In genomic region chr7:24891241-24892124, GRCm38 (mm10) we compare ENCODE assay signal across 23 mouse cellular contexts. TPM values are rescaled to one million over a fixed set of nuclear protein-coding genes. Genes with fewer than 3 reads are reported as not detected.
DNase-seq lines count a peak whose midpoint lies in the region; ATAC-seq and TF ChIP-seq lines count a peak whose summit lies in the region.
"Had no signal": no experiment of that assay in that cellular context is flagged by ENCODE, and none has a peak within 500 bp of the region (broad histone marks: within the 10 kb centered on the region; RNA-seq: fewer than 3 reads in every experiment).

No protein-coding gene starts in this region.

- H3K4me2 ChIP-seq in forebrain, embryonic 14.5 days (ENCODE audit: low read length), result no peak overlapping the region
- H3K4me2 ChIP-seq in forebrain, embryonic 16.5 days (ENCODE audit: low read length), result no peak overlapping the region
- H3K4me2 ChIP-seq in midbrain, embryonic 11.5 days, result no peak overlapping the region
- no peak overlapping the region for H3K4me2 ChIP-seq in midbrain, postnatal 0 days (ENCODE audit: low read depth, low read length, poor library complexity, severe bottlenecking)
- H3K4me2 ChIP-seq: hindbrain, embryonic 13.5 days; intestine, embryonic 15.5 days; limb, embryonic 13.5 days had no signal

- TF ChIP-seq CTCF in midbrain, postnatal 0 days (IDR thresholded peaks at IDR 0.05), result no peak
- TF ChIP-seq CTCF in bone marrow, adult 2 months (IDR thresholded peaks at IDR 0.05; ENCODE audit: control insufficient read depth, insufficient read depth, low read length), result no peak

- H3K27me3 ChIP-seq in forebrain, embryonic 14.5 days (replicated peaks; ENCODE audit: control insufficient read depth, insufficient read depth, low read length), result no peaks in the 10 kb centered on the region
- H3K27me3 ChIP-seq in forebrain, embryonic 16.5 days (replicated peaks; ENCODE audit: control insufficient read depth, insufficient read depth, low read length), result no peaks in the 10 kb centered on the region
- H3K27me3 ChIP-seq in midbrain, embryonic 11.5 days (ENCODE audit: control insufficient read depth, insufficient read depth, low read length), result no peaks in the 10 kb centered on the region
- no peaks in the 10 kb centered on the region for H3K27me3 ChIP-seq in midbrain, postnatal 0 days (ENCODE audit: insufficient read depth, low read length)
- H3K27me3 ChIP-seq: hindbrain, embryonic 13.5 days; intestine, embryonic 15.5 days; limb, embryonic 13.5 days; megakaryocyte, embryonic 14.5 days had no signal

- peaks cover 54% of the 10 kb centered on the region for H3K36me3 ChIP-seq in forebrain, embryonic 14.5 days (ENCODE audit: control insufficient read depth, insufficient read depth, low read length)
- peaks cover 10% of the 10 kb centered on the region; the same call in 1 of the 2 replicates for H3K36me3 ChIP-seq in forebrain, embryonic 16.5 days (ENCODE audit: control insufficient read depth, insufficient read depth)
- H3K36me3 ChIP-seq in midbrain, embryonic 11.5 days (ENCODE audit: control insufficient read depth, insufficient read depth, low read length), result peaks cover 21% of the 10 kb centered on the region
- peaks cover 34% of the 10 kb centered on the region for H3K36me3 ChIP-seq in midbrain, postnatal 0 days (ENCODE audit: insufficient read depth, low read length)

- no peak for DNase-seq in forebrain, embryonic 14.5 days (ENCODE audit: low spot score)
- DNase-seq in midbrain, embryonic 11.5 days (ENCODE audit: low spot score, missing footprints), result peak; percentile 88
- DNase-seq in midbrain, postnatal 0 days (ENCODE audit: low spot score), result no peak
- no peak for DNase-seq in right cerebral cortex, postnatal 25 days
- no peak for DNase-seq in gastrocnemius, postnatal 10 days
- DNase-seq: B cell, adult 2 months; thymus, postnatal 14 days had no signal

- TF ChIP-seq POLR2A in bone marrow, adult 2 months (IDR thresholded peaks at IDR 0.05; ENCODE audit: borderline replicate concordance, control insufficient read depth, low read depth, low read length), result no peak

- no peak overlapping the region for H3K4me3 ChIP-seq in forebrain, embryonic 14.5 days (ENCODE audit: low read depth, low read length)
- H3K4me3 ChIP-seq in forebrain, embryonic 16.5 days (replicated peaks; ENCODE audit: low read length), result no peak overlapping the region
- no peak overlapping the region for H3K4me3 ChIP-seq in midbrain, embryonic 11.5 days (ENCODE audit: low read depth, low read length)
- no peak overlapping the region for H3K4me3 ChIP-seq in midbrain, postnatal 0 days (ENCODE audit: low read depth, low read length)
- H3K4me3 ChIP-seq in bone marrow, adult 2 months (replicated peaks; ENCODE audit: control insufficient read depth, low read depth, low read length), result no peak overlapping the region
- H3K4me3 ChIP-seq: hindbrain, embryonic 13.5 days; intestine, embryonic 15.5 days; limb, embryonic 13.5 days; megakaryocyte, embryonic 14.5 days had no signal

- no peak overlapping the region for H3K27ac ChIP-seq in forebrain, embryonic 14.5 days (ENCODE audit: low read depth, low read length)
- H3K27ac ChIP-seq in forebrain, embryonic 16.5 days (ENCODE audit: low read length), result no peak overlapping the region
- no peak overlapping the region for H3K27ac ChIP-seq in midbrain, embryonic 11.5 days (ENCODE audit: low read depth, low read length)
- H3K27ac ChIP-seq in midbrain, postnatal 0 days (ENCODE audit: low read depth, low read length), result no peak overlapping the region
- peak overlapping the region; percentile 42; the same call in 1 of the 2 replicates for H3K27ac ChIP-seq in bone marrow, adult 2 months (ENCODE audit: control insufficient read depth, insufficient read depth, low read depth, low read length, poor library complexity)
- H3K27ac ChIP-seq: hindbrain, embryonic 13.5 days; intestine, embryonic 15.5 days; limb, embryonic 13.5 days had no signal

- no peaks in the 10 kb centered on the region; the same call in 1 of the 2 replicates for H3K4me1 ChIP-seq in forebrain, embryonic 14.5 days (ENCODE audit: control insufficient read depth, insufficient read depth, low read length)
- H3K4me1 ChIP-seq in forebrain, embryonic 16.5 days (replicated peaks; ENCODE audit: control insufficient read depth, insufficient read depth, low read length), result peaks cover 8% of the 10 kb centered on the region
- H3K4me1 ChIP-seq in midbrain, embryonic 11.5 days (ENCODE audit: control insufficient read depth, insufficient read depth, low read length), result peaks cover 7% of the 10 kb centered on the region
- H3K4me1 ChIP-seq in midbrain, postnatal 0 days (ENCODE audit: insufficient read depth, low read length), result no peaks in the 10 kb centered on the region
- H3K4me1 ChIP-seq in bone marrow, adult 2 months (ENCODE audit: control insufficient read depth, insufficient read depth, low read length), result peaks cover 1% of the 10 kb centered on the region; the same call in 1 of the 2 replicates

- H3K9me3 ChIP-seq in forebrain, embryonic 14.5 days (replicated peaks; ENCODE audit: control insufficient read depth, low read length), result no peaks in the 10 kb centered on the region
- no peaks in the 10 kb centered on the region for H3K9me3 ChIP-seq in forebrain, embryonic 16.5 days (ENCODE audit: control insufficient read depth, low read length)
- H3K9me3 ChIP-seq in midbrain, embryonic 11.5 days (ENCODE audit: control insufficient read depth, low read length), result no peaks in the 10 kb centered on the region
- no peaks in the 10 kb centered on the region for H3K9me3 ChIP-seq in midbrain, postnatal 0 days (ENCODE audit: low read length)
- H3K9me3 ChIP-seq: hindbrain, embryonic 13.5 days; intestine, embryonic 15.5 days; limb, embryonic 13.5 days; megakaryocyte, embryonic 14.5 days had no signal

- 76% methylated on average over 3 of the region's 3 CpGs for WGBS in forebrain, embryonic 14.5 days
- WGBS in forebrain, embryonic 16.5 days, result 72% methylated on average over 3 of the region's 3 CpGs
- 78% methylated on average over 3 of the region's 3 CpGs for WGBS in midbrain, embryonic 11.5 days
- 74% methylated on average over 3 of the region's 3 CpGs for whole genome bisulfite sequencing in midbrain, postnatal 0 days
- WGBS in bone marrow, adult 2 months, result 78% methylated on average over 3 of the region's 3 CpGs

- 0 out of 2 replicates have a peak overlapping the region, but pooled peaks have one; percentile 32 for H3K9ac ChIP-seq in forebrain, embryonic 14.5 days (ENCODE audit: low read length)
- H3K9ac ChIP-seq in forebrain, embryonic 16.5 days (replicated peaks; ENCODE audit: low read depth, low read length), result no peak overlapping the region
- peak overlapping the region; percentile 12; the same call in 1 of the 2 replicates for H3K9ac ChIP-seq in midbrain, embryonic 11.5 days (ENCODE audit: low read length)
- no peak overlapping the region for H3K9ac ChIP-seq in midbrain, postnatal 0 days (replicated peaks; ENCODE audit: low read length, poor library complexity, severe bottlenecking)
- H3K9ac ChIP-seq: hindbrain, embryonic 13.5 days; intestine, embryonic 15.5 days; limb, embryonic 13.5 days had no signal

- ATAC-seq in forebrain, embryonic 14.5 days, result no peak
- ATAC-seq in forebrain, embryonic 16.5 days, result no peak
- ATAC-seq in midbrain, embryonic 11.5 days (ENCODE audit: low FRiP score), result no peak
- no peak for ATAC-seq in midbrain, postnatal 0 days (ENCODE audit: low FRiP score)
- ATAC-seq in erythroblast, adult 5-6 weeks (replicated peaks; ENCODE audit: low FRiP score, poor library complexity, severe bottlenecking), result no peak

RNA-seq across cellular contexts. Expression of gene Cd79a, which starts 5.7 kb away (rescaled TPM):
- polyA plus RNA-seq in forebrain, embryonic 14.5 days (2014; fragmentation: Nextera tagmentation; extraction: Ambion mirVana), result not detected in 2 replicates
- polyA plus RNA-seq in forebrain, embryonic 16.5 days (2015; fragmentation: Nextera tagmentation; extraction: Ambion mirVana), result 0.16 and 0.19 TPM in 2 replicates
- 0.12 and 0.14 TPM in 2 replicates for polyA plus RNA-seq in midbrain, embryonic 11.5 days (2014; fragmentation: Nextera tagmentation; extraction: Ambion mirVana)
- 0.27 and 0.42 TPM in 2 replicates for total RNA-seq in midbrain, postnatal 0 days (2014; rRNA removed)
- 0.82 and 0.85 TPM in 2 replicates for polyA plus RNA-seq in midbrain, postnatal 0 days (2015; fragmentation: Nextera tagmentation; extraction: Ambion mirVana)
- polyA plus RNA-seq in bone marrow, adult 2 months (2011; ENCODE audit: insufficient read depth, insufficient read length, low replicate concordance, missing spikeins), result 82.1 and 126 TPM in 2 replicates
- total RNA-seq in gastrocnemius, postnatal 10 days (2021), result 1 to 10 TPM in 1 of 2 experiments, under 1 TPM in 1; 0.21 to 1.6 TPM
- total RNA-seq in erythroblast, adult 5-6 weeks (2015; ENCODE audit: low replicate concordance), result 0.84 and 0.96 TPM in 2 replicates
- total RNA-seq in erythroblast, adult 5-6 weeks (2017; ENCODE audit: low replicate concordance), result 0.43 TPM in 1 of 2 replicates, not detected in the other
- total RNA-seq: granulocyte monocyte progenitor cell, adult 5-6 weeks had no signal

RNA-seq across cellular contexts. Expression of gene Rps19, which starts 7.3 kb away (rescaled TPM):
- 1,541 and 2,138 TPM in 2 replicates for polyA plus RNA-seq in forebrain, embryonic 14.5 days (2014; fragmentation: Nextera tagmentation; extraction: Ambion mirVana)
- 1,290 and 1,309 TPM in 2 replicates for polyA plus RNA-seq in forebrain, embryonic 16.5 days (2015; fragmentation: Nextera tagmentation; extraction: Ambion mirVana)
- 1,753 and 1,929 TPM in 2 replicates for polyA plus RNA-seq in midbrain, embryonic 11.5 days (2014; fragmentation: Nextera tagmentation; extraction: Ambion mirVana)
- total RNA-seq in midbrain, postnatal 0 days (2014; rRNA removed), result 364 and 448 TPM in 2 replicates
- polyA plus RNA-seq in midbrain, postnatal 0 days (2015; fragmentation: Nextera tagmentation; extraction: Ambion mirVana), result 1,202 and 1,286 TPM in 2 replicates
- 866 and 1,228 TPM in 2 replicates for polyA plus RNA-seq in bone marrow, adult 2 months (2011; ENCODE audit: insufficient read depth, insufficient read length, low replicate concordance, missing spikeins)
- 100 to 1,000 TPM; 680 to 704 TPM for total RNA-seq in gastrocnemius, postnatal 10 days (2021)
- 474 and 634 TPM in 2 replicates for total RNA-seq in erythroblast, adult 5-6 weeks (2015; ENCODE audit: low replicate concordance)
- total RNA-seq in erythroblast, adult 5-6 weeks (2017; ENCODE audit: low replicate concordance), result 204 and 237 TPM in 2 replicates

RNA-seq across cellular contexts. Expression of gene Arhgef1, which starts 11.2 kb away (rescaled TPM):
- 26.9 and 41.3 TPM in 2 replicates for polyA plus RNA-seq in forebrain, embryonic 14.5 days (2014; fragmentation: Nextera tagmentation; extraction: Ambion mirVana)
- polyA plus RNA-seq in forebrain, embryonic 16.5 days (2015; fragmentation: Nextera tagmentation; extraction: Ambion mirVana), result 61.7 and 73.7 TPM in 2 replicates
- 37.7 and 38.1 TPM in 2 replicates for polyA plus RNA-seq in midbrain, embryonic 11.5 days (2014; fragmentation: Nextera tagmentation; extraction: Ambion mirVana)
- total RNA-seq in midbrain, postnatal 0 days (2014; rRNA removed), result 19.1 and 27.5 TPM in 2 replicates
- polyA plus RNA-seq in midbrain, postnatal 0 days (2015; fragmentation: Nextera tagmentation; extraction: Ambion mirVana), result 29.0 and 33.0 TPM in 2 replicates
- 178 and 354 TPM in 2 replicates for polyA plus RNA-seq in bone marrow, adult 2 months (2011; ENCODE audit: insufficient read depth, insufficient read length, low replicate concordance, missing spikeins)
- total RNA-seq in gastrocnemius, postnatal 10 days (2021), result 10 to 100 TPM; 40.7 to 64.0 TPM
- total RNA-seq in erythroblast, adult 5-6 weeks (2015; ENCODE audit: low replicate concordance), result 39.7 and 42.3 TPM in 2 replicates
- total RNA-seq in erythroblast, adult 5-6 weeks (2017; ENCODE audit: low replicate concordance), result 25.0 and 31.2 TPM in 2 replicates

RNA-seq across cellular contexts. Expression of gene Dmrtc2, which starts 21.6 kb away (rescaled TPM):
- not detected in 2 replicates for polyA plus RNA-seq in forebrain, embryonic 14.5 days (2014; fragmentation: Nextera tagmentation; extraction: Ambion mirVana)
- polyA plus RNA-seq in forebrain, embryonic 16.5 days (2015; fragmentation: Nextera tagmentation; extraction: Ambion mirVana), result not detected in 2 replicates
- not detected in 2 replicates for polyA plus RNA-seq in midbrain, embryonic 11.5 days (2014; fragmentation: Nextera tagmentation; extraction: Ambion mirVana)
- total RNA-seq in midbrain, postnatal 0 days (2014; rRNA removed), result 0.11 TPM in 1 of 2 replicates, not detected in the other
- 0.31 and 0.70 TPM in 2 replicates for polyA plus RNA-seq in midbrain, postnatal 0 days (2015; fragmentation: Nextera tagmentation; extraction: Ambion mirVana)
- polyA plus RNA-seq in bone marrow, adult 2 months (2011; ENCODE audit: insufficient read depth, insufficient read length, low replicate concordance, missing spikeins), result not detected in 2 replicates
- total RNA-seq in gastrocnemius, postnatal 10 days (2021), result not detected
- total RNA-seq in erythroblast, adult 5-6 weeks (2015; ENCODE audit: low replicate concordance), result not detected in 2 replicates
- total RNA-seq in erythroblast, adult 5-6 weeks (2017; ENCODE audit: low replicate concordance), result not detected in 2 replicates
- total RNA-seq: granulocyte monocyte progenitor cell, adult 5-6 weeks; layer of hippocampus, adult 8-10 months; left cerebral cortex, adult 8-10 months had no signal
- polyA plus RNA-seq: embryonic facial prominence, embryonic 11.5 days; heart, embryonic 16.5 days; intestine, embryonic 15.5 days; kidney, embryonic 16.5 days; limb, embryonic 13.5 days; neural tube, embryonic 14.5 days; stomach, embryonic 14.5 days had no signal

RNA-seq across cellular contexts. Expression of gene Lypd4, which starts 21.7 kb away (rescaled TPM):
- not detected in 2 replicates for polyA plus RNA-seq in forebrain, embryonic 14.5 days (2014; fragmentation: Nextera tagmentation; extraction: Ambion mirVana)
- not detected in 2 replicates for polyA plus RNA-seq in forebrain, embryonic 16.5 days (2015; fragmentation: Nextera tagmentation; extraction: Ambion mirVana)
- polyA plus RNA-seq in midbrain, embryonic 11.5 days (2014; fragmentation: Nextera tagmentation; extraction: Ambion mirVana), result not detected in 2 replicates
- 0.19 TPM in 1 of 2 replicates, not detected in the other for total RNA-seq in midbrain, postnatal 0 days (2014; rRNA removed)
- polyA plus RNA-seq in midbrain, postnatal 0 days (2015; fragmentation: Nextera tagmentation; extraction: Ambion mirVana), result 0.16 and 0.28 TPM in 2 replicates
- not detected in 2 replicates for polyA plus RNA-seq in bone marrow, adult 2 months (2011; ENCODE audit: insufficient read depth, insufficient read length, low replicate concordance, missing spikeins)
- not detected for total RNA-seq in gastrocnemius, postnatal 10 days (2021)
- not detected in 2 replicates for total RNA-seq in erythroblast, adult 5-6 weeks (2015; ENCODE audit: low replicate concordance)
- total RNA-seq in erythroblast, adult 5-6 weeks (2017; ENCODE audit: low replicate concordance), result not detected in 2 replicates
- total RNA-seq: adrenal gland, postnatal 4 days; granulocyte monocyte progenitor cell, adult 5-6 weeks; layer of hippocampus, adult 8-10 months; left cerebral cortex, adult 8-10 months had no signal
- polyA plus RNA-seq: embryonic facial prominence, embryonic 11.5 days; heart, embryonic 16.5 days; hindbrain, embryonic 13.5 days; intestine, embryonic 15.5 days; kidney, embryonic 16.5 days; limb, embryonic 13.5 days; neural tube, embryonic 14.5 days; stomach, embryonic 14.5 days had no signal

Comparison
In these comparisons a context has a peak if more than half of its experiments do, and no peak if none do; other contexts are left out.
1. H3K9ac ChIP-seq: peak in forebrain, embryonic 14.5 days (single experiment) and midbrain, embryonic 11.5 days (single experiment); none in forebrain, embryonic 16.5 days (single experiment) and midbrain, postnatal 0 days (single experiment).
2. RNA of gene Cd79a, which starts 5.7 kb away (polyA plus RNA-seq): 82.1 to 126 TPM in bone marrow, adult 2 months; 0.82 to 0.85 TPM in midbrain, postnatal 0 days, 0.16 to 0.19 TPM in forebrain, embryonic 16.5 days, 0.12 to 0.14 TPM in midbrain, embryonic 11.5 days and not detected in forebrain, embryonic 14.5 days; every median in the first group is over 10 times any median in the second.